Mouse (Mus musculus) spleen, adult 2 months (tissue): Measurements from ENCODE around the gene Nrxn1. TPM values are rescaled to one million over a fixed set of nuclear protein-coding genes. Genes with fewer than 3 reads are reported as not detected.

Source experiments
- DNase-seq, 2 experiments: peaks; one replicate each; pipeline versions ENCODE4 v3.0.0 to v3.0.0-alpha.2; 2012 to 2021; ENCODE audit warnings: low spot score in 2 of 2, low read depth in 1 of 2
- H3K27ac ChIP-seq: fragments of 200-500 bp; 2 replicates; pipeline ENCODE4 v1.5.1; 2012; ENCODE audit warnings: low read length, inconsistent platforms; ENCODE audit not compliant: insufficient read depth
- H3K27me3 ChIP-seq: fragments of 200-500 bp; 2 replicates; pipeline ENCODE4 v1.6.1; 2012; ENCODE audit warnings: mild to moderate bottlenecking, moderate library complexity, low read length, inconsistent platforms; ENCODE audit not compliant: control insufficient read depth, insufficient read depth
- H3K36me3 ChIP-seq: fragments of 200-500 bp; 2 replicates; pipeline ENCODE4 v1.6.1; 2012; ENCODE audit warnings: mild to moderate bottlenecking, low read length, inconsistent platforms; ENCODE audit not compliant: control insufficient read depth, insufficient read depth
- H3K4me1 ChIP-seq: fragments of 200-500 bp; 2 replicates; pipeline ENCODE4 v1.6.1; 2011; ENCODE audit warnings: inconsistent platforms; ENCODE audit not compliant: control insufficient read depth, insufficient read depth, insufficient read length
- H3K4me3 ChIP-seq: fragments of 200-500 bp; 2 replicates; pipeline ENCODE4 v1.5.1; 2011; ENCODE audit warnings: mild to moderate bottlenecking, inconsistent platforms; ENCODE audit not compliant: insufficient read depth, insufficient read length; ENCODE audit errors: extremely low read depth
- CTCF ChIP-seq: fragments of 200-500 bp; IDR thresholded peaks from 2 replicates; pipeline ENCODE4 v1.5.1; 2011; ENCODE audit warnings: mild to moderate bottlenecking, inconsistent platforms; ENCODE audit not compliant: insufficient read depth, insufficient read length, insufficient replicate concordance; ENCODE audit errors: extremely low read depth
- POLR2A ChIP-seq: fragments of 200-500 bp; IDR thresholded peaks from 2 replicates; pipeline ENCODE4 v1.6.1; 2011; ENCODE audit warnings: low read depth, low read length, inconsistent platforms
- WGBS: fragments of 180-500 bp; shearing (Covaris S2); methylation state at CpG from one replicate; pipeline ENCODE4 v1.1.7; 2018; 5-methylcytosine and 5-hydroxymethylcytosine counted together
- polyA plus RNA-seq: library from polyadenylated mRNA; depleted of rRNA; stranded (reverse); fragments of >200 nt; gene quantifications from 2 replicates; pipeline ENCODE4 v1.2.3, GENCODE M21; 2012

Nrxn1 gene
- polyA plus RNA-seq, 1 experiment: 0.50 TPM

DNA sequence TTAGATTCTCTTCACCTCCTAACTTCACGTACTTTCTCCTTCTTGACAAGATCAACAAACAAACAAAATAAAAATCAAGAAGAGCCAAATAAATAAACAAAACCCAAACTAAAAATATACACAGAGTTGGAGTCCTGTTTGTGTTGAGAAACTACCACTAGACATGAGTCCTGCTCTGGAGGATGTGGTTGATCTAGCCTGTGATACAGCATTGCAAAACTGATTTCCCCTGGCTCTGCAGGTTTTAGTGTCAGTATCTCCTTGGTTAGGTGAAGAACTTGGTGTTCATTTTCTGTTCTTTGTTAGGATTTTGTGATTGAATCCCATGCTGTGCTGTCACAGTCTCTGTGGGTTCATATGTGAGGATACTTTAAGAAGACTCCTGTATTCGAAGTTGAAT lies 963.7 kb downstream of the Nrxn1 start:
- Histone ChIP-seq H3K36me3 (no peaks in the 10 kb centered on the region), H3K4me3 (no peak overlapping the region), H3K27me3 (no peaks in the 10 kb centered on the region), H3K4me1 (no peaks in the 10 kb centered on the region), H3K27ac (no peak overlapping the region)
- DNase-seq: no peak
- TF ChIP-seq POLR2A: no peak
- no peak for TF ChIP-seq CTCF
- WGBS: 80% methylated on average over 2 of the region's 2 CpGs

GRCm38 (mm10) chr17:90127561-90127960 lies 965.3 kb downstream of the Nrxn1 start:
- no peak for DNase-seq
- TF ChIP-seq CTCF (no peak), POLR2A (no peak)
- H3K27ac ChIP-seq: no peak overlapping the region
- H3K4me3 ChIP-seq: no peak overlapping the region
- H3K27me3 ChIP-seq: no peaks in the 10 kb centered on the region
- no peaks in the 10 kb centered on the region for H3K4me1 ChIP-seq
- 89% methylated on average over 1 of the region's 1 CpGs for WGBS
- H3K36me3 ChIP-seq: no peaks in the 10 kb centered on the region

DNA sequence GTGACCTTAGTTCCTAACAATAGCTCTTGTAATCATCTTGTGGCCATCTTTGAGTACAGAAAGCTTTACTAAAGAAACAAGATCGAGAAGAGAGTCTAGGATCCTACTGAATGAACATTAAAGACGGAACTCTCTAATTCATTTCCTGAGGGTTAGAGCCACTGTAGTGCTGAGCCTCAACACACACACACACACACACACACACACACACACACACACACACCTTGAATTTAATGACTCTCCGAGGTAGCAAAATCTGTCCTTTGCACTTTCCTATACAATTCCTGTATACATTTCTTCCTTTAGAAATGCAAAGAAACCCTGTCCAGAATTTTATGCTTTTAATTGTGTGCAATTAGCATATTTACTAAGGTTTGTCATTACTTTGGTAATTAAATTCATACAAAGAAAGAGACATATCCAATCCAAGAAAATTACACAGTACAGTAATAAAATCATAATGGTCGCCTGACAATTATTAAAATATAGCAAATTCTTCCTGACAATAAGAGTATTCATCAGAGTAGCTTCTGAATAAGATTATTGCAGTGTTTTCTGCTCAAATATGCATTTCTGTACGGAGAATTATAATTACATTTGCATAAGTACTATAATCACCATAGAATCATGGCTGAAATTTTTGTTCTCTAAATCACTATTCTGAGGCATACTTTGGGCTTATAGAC lies 969.9 kb downstream of the Nrxn1 start:
- no peak for DNase-seq
- TF ChIP-seq POLR2A (no peak), CTCF (no peak)
- Histone ChIP-seq H3K27ac (no peak overlapping the region), H3K4me1 (no peaks in the 10 kb centered on the region), H3K36me3 (no peaks in the 10 kb centered on the region), H3K4me3 (no peak overlapping the region), H3K27me3 (no peaks in the 10 kb centered on the region)
- 82% methylated on average over 5 of the region's 5 CpGs for WGBS

DNA sequence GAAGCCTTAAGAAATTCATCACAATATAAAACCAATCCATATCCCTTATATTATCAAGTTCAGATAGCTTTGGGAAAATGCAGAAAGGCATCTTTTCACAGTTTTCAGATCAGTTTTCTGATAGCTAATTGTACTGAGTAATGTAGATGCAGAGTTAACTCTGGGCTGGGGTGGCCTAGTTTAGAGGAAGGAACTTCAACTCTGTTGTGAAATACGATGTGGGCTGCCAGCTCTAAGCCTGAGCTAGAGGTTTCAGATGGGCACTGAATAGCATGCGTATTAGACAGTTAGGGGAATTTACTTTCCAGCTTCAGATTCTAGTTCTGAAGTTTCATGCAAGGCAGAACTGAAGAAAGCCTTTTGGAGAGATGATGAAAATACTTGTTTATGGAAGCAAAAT lies 976.6 kb downstream of the Nrxn1 start:
- no peak for DNase-seq
- Histone ChIP-seq H3K27ac (no peak overlapping the region), H3K4me1 (no peaks in the 10 kb centered on the region), H3K4me3 (no peak overlapping the region), H3K36me3 (no peaks in the 10 kb centered on the region), H3K27me3 (no peaks in the 10 kb centered on the region)
- no peak for TF ChIP-seq POLR2A
- no peak for TF ChIP-seq CTCF
- WGBS: 51% methylated on average over 2 of the region's 2 CpGs

GRCm38 (mm10) chr17:90094999-90095398 lies 997.9 kb downstream of the Nrxn1 start:
- H3K27ac ChIP-seq: no peak overlapping the region
- H3K36me3 ChIP-seq: no peaks in the 10 kb centered on the region
- H3K4me1 ChIP-seq: no peaks in the 10 kb centered on the region
- no peak overlapping the region for H3K4me3 ChIP-seq
- 80% methylated on average over 3 of the region's 3 CpGs for WGBS
- no peak for TF ChIP-seq POLR2A
- TF ChIP-seq CTCF: no peak
- no peak for DNase-seq
- no peaks in the 10 kb centered on the region for H3K27me3 ChIP-seq

DNA sequence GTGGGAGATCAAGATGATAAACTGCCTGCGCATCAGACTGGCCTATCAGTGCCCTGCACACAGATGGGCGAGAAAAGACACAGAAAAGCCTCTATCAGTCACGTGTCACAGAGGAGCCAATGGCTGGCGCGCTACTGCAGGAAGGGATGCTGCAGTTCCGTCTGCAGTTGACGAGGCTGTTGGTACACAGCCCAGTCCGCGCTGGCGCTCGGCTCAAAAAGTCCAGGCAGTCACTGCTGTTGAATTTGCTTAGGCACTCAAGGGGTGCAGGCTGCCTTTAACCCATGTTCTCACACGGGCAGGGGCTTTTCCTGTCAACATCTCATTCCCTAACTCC lies 1004.6 kb downstream of the Nrxn1 start:
- Histone ChIP-seq H3K36me3 (no peaks in the 10 kb centered on the region), H3K27ac (no peak overlapping the region), H3K27me3 (no peaks in the 10 kb centered on the region), H3K4me3 (0 out of 2 replicates have a peak overlapping the region, but pooled peaks have one; percentile 17), H3K4me1 (no peaks in the 10 kb centered on the region)
- DNase-seq: no peak
- WGBS: 12% methylated on average over 12 of the region's 12 CpGs
- TF ChIP-seq CTCF (no peak), POLR2A (no peak)

- TF ChIP-seq POLR2A (no peak), CTCF (no peak)
- H3K36me3 ChIP-seq: no peaks in the 10 kb centered on the region
- no peak overlapping the region for H3K27ac ChIP-seq
- no peaks in the 10 kb centered on the region for H3K4me1 ChIP-seq
- no peak overlapping the region for H3K4me3 ChIP-seq
- no peaks in the 10 kb centered on the region for H3K27me3 ChIP-seq
- no peak for DNase-seq
- WGBS: 70% methylated on average over 11 of the region's 11 CpGs
Observed at GRCm38 (mm10) chr17:90087616-90088313, 1005.1 kb downstream of the Nrxn1 start.
